Mouse (Mus musculus) fat pad, adult 2 months (tissue): ENCODE measurements around the gene Dlx6.

ENCODE experiments used
- DNase-seq: peaks from one replicate; pipeline ENCODE4 v3.0.0-alpha.2; 2011; ENCODE audit warnings: low read depth, low spot score; ENCODE audit errors: extremely low read depth

Dlx6 gene

DNA sequence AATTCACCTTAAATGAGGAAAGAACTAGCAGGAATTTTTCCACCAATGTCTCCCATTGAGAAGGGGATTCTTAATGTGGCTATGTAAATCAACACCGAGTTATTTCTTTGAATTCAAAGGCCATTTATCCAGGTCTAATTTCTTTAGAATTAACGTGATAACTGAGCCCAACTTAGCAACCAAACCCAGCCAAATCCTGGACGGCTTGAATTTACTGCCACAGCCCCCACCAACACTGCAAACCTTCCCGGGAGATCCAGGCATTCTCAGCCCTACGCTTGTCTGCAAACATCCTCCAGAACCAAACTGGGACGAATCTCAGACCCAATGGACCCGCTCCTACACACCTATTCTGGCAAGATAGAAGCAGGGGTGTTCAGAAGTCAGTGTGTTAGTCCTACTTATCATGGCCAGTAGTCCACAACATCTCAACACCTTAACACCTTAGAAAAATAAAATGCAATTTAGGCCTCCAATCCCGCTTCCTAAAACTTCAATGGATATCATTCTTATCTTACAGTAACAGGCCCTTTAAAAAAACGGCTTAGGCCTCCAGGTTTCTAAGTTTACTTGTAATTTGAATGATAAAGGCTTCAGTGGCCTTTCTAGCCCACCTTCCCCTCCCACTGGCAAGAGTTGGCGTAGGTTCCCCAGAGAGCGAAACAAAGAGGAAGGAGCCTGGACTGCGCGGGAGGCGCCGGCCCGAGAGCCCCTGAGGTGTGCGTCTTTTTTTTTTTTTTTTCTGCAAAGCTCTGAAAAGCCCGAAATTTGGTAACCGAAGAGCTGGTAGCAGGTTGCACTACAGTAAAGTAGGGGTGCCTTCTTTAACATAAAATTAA is 3.8 kb upstream of the Dlx6 start:
- no peak for DNase-seq

DNA sequence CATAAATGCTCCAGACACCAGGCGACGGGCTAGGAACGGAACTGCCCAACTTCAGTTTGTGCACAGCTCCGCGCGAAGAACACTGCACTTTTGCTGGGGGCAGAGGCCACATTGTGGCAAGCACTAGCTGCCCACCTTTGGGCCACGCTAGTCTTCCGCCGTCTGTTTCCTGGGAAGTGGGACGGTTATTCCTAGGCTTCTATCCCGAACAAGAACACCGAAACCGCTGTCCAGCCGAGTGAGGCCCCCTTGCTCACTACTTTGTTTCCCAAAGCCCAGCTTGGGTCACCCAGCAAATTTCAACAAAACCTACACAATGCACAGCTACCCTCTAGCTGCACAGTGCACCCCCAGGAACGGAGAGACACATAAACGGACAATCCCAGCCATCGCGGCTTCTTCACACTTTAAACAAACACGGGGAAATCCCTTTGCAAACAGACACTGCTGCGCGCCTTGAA is 3.2 kb upstream of the Dlx6 start:
- DNase-seq: no peak

GRCm38 (mm10) chr6:6860411-6861085 is 2.6 kb upstream of the Dlx6 start:
- no peak for DNase-seq

GRCm38 (mm10) chr6:6861086-6861797 is 1.9 kb upstream of the Dlx6 start:
- DNase-seq: no peak

DNA sequence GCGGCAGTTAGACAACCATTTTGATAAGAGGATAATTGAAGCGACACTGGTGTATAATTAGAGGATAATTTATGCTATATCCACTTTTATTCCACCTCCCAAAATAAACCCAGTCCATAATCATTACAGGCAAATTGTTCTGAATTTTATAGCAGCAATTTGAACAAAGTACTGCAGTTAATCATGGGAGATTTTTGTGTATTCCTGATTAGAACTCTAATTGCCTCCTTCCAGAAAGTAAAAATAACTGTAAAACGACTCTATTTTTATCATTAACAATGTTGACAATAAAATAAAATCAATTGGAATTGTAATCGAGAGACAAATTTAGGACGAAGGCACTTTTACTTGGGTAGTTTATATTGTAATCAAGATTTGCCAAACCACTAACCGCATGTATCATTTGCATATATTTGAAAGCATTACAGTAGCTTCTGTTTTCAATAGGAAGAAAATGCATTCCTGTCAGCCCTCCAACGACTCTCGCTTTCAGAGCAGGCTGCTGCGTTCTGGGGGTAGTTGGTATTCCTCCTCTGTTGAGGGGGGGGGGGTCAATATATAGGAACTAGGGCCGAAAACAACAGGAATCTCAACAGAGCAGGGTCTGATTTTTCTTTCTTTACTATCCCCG is 1.2 kb upstream of the Dlx6 start:
- DNase-seq: no peak

DNA sequence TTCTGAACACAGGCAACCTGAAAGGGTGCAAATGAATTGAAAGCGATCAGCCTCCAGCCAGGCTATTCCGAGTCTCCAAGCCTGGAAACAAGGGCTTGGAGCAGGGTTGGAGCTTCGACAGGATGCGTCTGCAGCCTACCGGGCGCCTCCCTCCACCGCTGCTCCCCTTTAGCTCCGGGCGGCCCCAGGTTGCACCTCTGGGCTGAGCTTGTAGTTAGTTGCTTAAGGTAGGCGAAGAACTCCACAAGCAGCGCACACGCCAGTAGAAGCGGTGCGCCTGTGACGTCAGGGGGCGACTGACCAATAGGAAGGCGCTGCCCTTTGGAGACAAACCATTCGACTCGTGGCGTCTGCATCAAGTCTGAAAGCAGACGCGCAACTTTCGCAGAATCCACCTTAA is 523 bp upstream of the Dlx6 start:
- no peak for DNase-seq

- DNase-seq: no peak
Measured at GRCm38 (mm10) chr6:6863955-6864354, 821 bp downstream of the Dlx6 start.

DNA sequence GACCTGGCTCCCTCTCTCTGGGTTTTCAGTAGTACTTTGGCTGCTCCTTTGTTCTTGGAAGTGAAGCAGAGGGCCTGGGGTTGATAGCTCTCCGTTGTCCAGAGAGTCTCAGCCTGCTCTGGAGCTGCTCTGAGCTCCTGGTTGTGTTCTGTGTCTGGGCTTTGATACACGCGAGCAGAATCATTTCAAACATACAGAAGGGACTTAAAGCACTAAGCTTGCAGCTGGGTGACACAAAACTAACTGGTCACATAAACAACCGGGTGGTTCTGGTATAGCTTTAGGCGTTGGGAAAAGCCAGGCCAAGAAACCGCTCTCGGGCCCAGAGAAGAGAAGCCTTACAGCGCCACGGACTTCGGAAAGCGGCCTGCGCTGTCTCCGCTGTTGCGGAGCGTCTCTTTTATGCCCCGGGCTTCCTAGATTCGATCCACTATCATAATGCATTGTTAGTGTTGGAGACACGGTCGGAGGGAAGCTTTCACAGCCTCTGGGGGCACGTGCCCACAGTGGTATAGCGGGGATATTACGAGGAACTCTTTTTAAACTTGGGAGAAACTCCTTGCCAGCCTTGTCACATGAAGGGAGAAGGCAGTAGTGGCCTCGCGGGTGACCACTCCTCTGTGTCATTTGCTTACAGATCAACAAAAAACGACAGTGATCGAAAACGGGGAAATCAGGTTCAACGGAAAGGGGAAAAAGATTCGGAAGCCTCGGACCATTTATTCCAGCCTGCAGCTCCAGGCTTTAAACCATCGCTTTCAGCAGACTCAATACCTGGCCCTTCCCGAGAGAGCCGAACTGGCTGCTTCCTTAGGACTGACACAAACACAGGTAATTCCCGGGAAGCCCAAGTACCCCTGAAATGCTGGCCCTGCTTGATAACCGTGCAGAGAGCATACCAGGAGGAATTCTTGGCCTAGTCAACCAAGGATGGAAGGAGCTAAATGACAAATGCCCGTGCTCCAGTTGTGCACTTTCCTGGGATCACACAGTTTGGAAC is 1.6 kb downstream of the Dlx6 start:
- DNase-seq: no peak

GRCm38 (mm10) chr6:6867031-6867430 is 3.9 kb downstream of the Dlx6 start:
- DNase-seq: no peak

DNA sequence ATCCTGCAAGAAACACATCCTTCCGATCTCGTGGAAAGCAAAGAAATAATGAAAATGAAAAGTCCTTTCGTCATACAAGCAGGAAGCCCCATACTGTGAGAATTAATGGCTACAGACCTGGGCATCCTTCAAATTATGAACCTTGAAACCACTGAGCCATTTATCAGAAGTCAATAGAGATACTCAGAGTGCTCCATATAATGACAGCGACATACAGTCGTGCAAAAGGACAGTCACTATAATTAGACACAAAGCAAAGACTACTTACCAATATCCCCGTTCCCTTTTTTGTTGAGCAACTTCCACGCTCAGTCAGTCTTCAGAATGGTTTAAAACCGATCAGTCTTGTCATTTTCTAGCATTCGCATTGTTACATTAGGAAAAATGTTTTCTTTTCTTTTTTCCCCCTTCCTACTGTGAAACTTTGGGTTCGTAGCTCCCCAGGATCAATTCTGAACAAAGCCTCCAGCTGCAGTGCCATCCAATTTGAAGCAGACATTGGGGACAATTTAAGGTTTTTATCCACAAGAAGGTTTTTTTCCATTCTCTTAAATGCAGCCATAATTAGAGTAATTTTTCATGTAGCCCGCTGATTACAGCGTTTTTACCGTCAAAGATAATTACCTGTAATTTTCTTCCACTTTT is 6.0 kb downstream of the Dlx6 start:
- no peak for DNase-seq

GRCm38 (mm10) chr6:6869961-6870800 is 7.0 kb downstream of the Dlx6 start:
- no peak for DNase-seq

GRCm38 (mm10) chr6:6870876-6871420 is 7.8 kb downstream of the Dlx6 start:
- DNase-seq: no peak

GRCm38 (mm10) chr6:6871692-6872091 is 8.6 kb downstream of the Dlx6 start:
- no peak for DNase-seq

- DNase-seq: no peak
Measured at GRCm38 (mm10) chr6:6872873-6873272, 9.7 kb downstream of the Dlx6 start.

GRCm38 (mm10) chr6:6873476-6874072 is 10.4 kb downstream of the Dlx6 start:
- DNase-seq: no peak

DNA sequence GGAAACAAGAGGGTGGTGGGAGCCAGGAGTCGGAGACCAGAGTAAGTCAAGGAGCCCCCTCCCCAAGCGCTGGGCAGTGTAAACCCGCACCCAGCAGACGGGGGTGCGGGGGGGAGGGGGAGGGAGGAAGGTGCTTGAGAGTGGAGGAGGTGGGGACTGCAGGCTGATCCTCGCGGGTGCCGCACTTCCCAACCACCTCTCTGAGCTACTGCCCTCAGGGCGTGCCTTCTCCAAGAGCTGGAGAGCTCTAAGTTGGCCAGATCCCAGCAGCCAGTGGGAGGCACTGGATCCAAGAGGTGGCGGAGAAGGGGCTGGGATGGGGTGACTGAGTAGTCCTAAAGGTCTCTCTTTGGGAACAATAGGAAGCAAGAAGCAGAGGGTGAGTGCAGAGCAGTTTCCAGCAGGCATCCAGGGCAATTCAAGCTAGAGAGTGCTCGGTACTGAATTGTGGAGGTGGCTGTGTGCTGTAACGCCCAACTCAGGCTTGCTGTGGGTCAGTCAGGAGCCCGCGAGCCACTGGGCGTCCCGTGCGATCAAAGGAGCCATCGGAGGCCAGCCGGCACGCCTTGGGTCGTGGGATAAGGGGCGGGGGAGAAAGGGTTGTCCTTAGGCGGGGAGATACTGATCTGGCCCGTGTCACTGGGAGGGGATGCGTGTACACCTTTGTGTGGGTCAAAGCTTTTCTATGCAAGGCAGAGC is 11.1 kb downstream of the Dlx6 start:
- DNase-seq: no peak

DNA sequence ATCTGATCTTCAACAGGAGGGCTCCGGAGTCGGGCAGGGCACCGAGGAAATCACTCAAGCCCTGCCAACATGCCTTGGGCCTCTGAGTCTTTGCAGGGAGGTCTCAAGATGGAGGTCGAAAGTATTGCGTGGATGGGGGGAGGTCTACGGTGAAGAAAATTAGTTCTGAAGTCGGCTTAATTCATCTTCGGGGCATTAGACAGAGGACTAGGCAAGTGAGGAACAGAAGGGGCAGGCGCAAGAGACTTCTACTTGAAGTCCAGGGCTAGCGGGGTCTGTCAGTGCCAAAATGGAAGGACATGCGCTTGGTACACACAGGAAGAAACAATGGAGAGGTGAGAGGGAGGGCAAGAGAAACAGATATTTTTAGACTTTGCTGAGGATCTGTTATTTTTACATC is 12.0 kb downstream of the Dlx6 start:
- DNase-seq: no peak
